Mouse (Mus musculus): ENCODE data around the gene Ptgds.
A peak's percentile ranks its signal among the peaks of the same experiment; 100 is the strongest.

The Ptgds gene

DNA sequence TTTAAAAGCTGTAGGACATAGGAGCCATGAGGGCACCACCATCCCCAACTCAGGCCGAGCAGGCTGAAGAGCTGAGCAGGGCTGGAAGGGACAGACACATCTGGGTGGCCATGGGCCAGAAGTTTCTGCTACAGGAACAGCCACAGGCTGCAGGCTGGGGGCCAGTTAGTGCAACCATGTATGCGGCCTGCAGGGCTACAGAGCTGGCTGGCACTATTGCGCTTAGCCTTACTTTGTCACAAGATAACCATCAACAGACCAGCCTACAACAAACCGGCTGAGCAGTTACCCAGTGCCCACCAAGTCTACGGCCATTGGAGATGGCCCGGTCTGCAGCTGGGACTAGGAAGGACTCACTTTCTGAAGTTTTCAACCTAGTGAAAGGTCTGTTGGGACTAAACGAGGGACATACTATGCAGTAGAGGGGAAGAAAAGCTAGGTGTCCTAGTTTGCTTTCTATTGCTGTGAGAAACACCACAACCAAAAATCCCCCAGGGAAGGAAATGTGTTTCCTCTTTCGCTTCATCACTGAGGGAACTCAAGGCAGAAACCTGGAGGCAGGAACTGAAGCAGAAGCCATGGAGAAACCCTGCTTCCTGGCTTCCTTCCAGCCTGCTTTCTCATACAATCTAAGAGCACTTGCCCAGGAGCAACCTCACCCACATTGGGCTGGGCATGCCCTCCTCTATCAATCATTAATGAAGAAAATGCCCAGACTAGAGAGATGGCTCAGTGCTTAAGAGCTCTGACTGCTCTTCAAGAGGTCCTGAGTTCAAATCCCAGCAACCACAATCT is 18.8 kb downstream of the Ptgds start:
- no peak for DNase-seq (ENCODE audit: low read depth, low spot score)

GRCm38 (mm10) chr2:25442682-25443081 is 27.2 kb downstream of the Ptgds start:
- no peak for DNase-seq (ENCODE audit: low read depth, low spot score)

- DNase-seq (ENCODE audit: low read depth, low spot score) = no peak
Observed at GRCm38 (mm10) chr2:25441067-25441466, 28.8 kb downstream of the Ptgds start.

- DNase-seq (ENCODE audit: low read depth, low spot score) = no peak
Observed at GRCm38 (mm10) chr2:25436286-25436820, 33.5 kb downstream of the Ptgds start.

DNA sequence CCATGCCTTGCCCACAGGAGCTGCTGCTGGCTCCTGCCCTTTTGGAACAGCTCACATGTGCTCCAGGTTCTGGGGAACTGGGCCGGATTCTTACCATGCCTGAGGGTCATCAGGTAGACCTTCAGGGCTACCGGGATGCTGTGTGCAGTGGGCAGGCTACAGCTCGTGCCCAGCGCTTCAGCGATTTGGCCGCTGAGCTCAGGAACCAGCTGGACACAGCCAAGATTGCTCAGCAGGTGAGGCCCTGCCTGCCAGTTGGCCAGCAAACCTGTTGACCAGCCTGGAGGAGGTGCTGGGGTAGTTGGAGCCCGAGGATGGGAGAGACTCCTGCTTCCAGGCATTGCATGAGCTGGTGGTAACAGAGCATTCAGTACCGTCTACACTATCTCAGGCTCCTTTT is 35.6 kb downstream of the Ptgds start:
- no peak for DNase-seq (ENCODE audit: low read depth, low spot score)

GRCm38 (mm10) chr2:25433101-25433500 is 36.7 kb downstream of the Ptgds start:
- DNase-seq (ENCODE audit: low read depth, low spot score) = no peak

DNA sequence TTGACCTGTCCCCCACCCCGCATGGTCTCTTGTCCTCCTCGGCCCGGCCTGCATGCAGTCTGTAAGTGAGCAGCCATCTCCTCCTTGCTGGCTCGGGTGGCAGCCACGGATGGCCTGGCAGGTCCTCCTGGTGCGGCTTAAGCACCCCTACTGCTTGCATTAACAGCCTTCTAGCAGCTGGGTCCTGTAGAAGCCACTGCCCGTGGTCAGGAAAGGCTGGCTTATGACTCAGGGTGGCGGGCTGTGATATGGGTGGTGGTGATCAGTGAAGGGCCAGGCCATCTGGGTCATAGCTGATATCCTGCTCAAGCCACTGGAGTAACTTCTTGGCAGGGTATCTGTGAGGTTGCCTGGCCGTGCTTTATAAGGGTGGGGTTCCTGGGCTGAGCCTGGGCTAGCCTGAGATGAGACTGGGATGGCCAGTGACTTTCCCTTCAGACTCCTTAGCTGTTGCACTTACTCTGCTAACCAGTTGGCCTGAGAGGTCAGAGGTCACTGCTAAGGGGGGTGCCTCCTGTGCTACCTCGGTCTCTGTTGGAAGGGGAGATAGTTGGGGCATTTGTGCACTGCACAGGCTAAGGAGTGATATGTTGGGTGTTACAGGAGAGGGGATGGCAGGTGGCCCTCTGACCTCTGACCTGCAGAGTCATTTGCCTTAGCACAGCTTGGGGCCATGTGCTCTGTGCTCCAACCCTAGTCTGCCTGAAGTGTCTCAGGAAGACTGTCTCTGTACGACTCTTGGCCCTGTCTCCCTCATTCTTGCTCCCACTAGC is 37.3 kb downstream of the Ptgds start:
- DNase-seq (ENCODE audit: low read depth, low spot score) = no peak

GRCm38 (mm10) chr2:25431308-25431855 is 38.5 kb downstream of the Ptgds start:
- DNase-seq (ENCODE audit: low read depth, low spot score) = no peak

DNA sequence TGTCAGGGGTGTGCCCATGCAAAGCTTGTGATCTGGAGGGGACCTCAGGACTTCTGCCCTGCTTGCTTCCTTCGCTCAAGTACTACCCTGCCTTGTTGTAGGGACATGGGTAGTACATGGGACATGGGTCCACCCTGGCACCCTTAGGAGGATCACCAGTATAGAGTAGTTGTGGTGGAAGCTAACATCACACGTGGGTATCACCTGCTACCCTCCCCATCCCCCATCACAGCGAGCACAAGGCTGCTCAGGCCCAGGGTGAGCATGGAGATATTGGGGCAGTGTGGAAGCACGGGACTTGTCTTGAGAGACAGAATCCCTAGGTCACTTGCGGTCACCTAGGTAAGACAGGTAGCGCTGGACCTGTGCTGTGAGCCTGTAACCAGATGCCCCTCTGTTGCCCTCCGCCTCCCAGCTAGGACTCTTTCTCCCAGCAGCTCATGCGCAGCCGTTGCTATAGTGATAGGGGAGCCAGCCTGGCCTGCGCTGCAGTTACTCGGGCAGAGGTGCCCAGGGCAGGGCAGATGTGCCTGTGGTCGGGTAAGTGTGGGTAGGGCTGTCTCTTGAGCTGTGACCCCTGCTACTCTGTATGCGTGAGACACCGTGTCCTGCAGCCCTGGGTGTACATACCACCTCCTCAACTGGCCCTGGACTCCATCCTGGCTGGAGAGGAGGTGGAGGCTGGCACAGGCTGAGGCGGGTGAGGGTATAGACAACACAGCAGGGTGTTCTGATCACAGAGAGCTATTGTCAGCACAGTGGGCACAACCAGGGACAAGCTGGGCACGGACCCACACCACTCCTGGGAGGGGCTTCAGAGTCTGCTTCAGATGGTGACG is 39.2 kb downstream of the Ptgds start:
- DNase-seq (ENCODE audit: low read depth, low spot score) = no peak

- no peak for DNase-seq (ENCODE audit: low read depth, low spot score)
Observed at GRCm38 (mm10) chr2:25429435-25430180, 40.2 kb downstream of the Ptgds start.

DNA sequence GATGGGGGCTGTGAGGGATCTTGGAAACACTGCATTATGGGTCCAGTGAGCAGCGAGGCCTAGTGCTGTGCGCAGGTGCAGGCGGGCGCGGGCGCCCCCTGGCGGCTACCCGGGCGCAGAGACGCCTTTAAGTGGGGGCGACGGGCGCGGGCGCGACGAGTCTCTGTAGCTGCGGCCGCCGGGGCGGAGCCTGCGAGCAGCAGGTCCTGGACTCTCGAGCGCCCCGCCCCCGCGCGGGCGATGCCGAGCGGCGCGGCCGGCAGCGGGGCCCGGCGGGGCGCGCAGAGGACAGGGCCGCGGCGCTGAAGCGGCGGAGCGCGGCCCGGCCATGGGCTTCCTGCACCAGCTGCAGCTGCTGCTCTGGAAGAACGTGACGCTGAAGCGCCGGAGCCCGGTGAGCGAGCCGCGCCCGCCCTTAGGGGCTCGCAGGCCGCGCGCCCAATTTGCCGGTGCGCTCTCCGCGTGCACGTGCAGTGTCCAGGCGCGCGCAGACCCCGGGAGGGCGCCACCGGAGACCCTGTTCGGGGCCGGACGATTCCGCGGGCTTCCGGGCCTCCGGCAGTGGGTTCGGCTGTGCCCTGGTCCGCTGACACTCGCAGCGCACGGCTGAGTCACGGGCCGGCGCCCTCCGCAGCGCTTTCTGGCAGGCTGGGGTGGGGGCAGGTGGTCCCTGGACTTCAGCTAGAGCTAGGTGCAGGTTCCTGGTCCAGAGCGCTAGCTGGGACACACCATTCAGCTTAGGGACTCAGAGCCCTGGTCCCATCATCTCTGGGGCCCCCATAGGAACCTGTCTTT is 41.2 kb downstream of the Ptgds start, which contains the start of gene Abca2:
Abca2 (plus strand) TSS at position 262 of the 795 bp plus-strand sequence.
- DNase-seq (ENCODE audit: low read depth, low spot score) = peak; percentile 96

- DNase-seq (ENCODE audit: low read depth, low spot score) = no peak
Observed at GRCm38 (mm10) chr2:25427256-25427655, 42.6 kb downstream of the Ptgds start.

DNA sequence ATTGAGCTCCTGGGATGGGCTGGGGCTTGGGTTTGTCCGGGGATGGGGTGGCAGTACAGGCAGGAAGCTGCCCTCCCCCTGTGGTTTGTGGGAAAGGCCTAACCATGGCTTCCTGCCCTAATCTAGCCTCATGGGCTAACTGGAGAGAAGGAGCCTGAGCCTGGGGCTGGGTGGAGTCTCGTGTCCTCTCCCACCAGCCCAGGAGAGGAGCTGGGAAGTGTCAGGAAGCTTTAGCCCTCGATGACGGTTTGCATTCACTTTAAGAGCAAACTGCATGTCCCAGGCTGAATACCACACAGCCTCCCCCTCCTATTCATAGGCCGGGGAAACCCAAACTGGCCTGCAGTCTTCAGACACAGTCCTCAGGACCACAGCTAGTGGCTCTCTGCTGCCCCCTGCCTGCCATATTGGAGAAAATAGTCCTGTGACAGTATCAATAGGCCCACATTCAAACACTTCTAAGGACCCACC is 43.1 kb downstream of the Ptgds start:
- DNase-seq (ENCODE audit: low read depth, low spot score) = peak; percentile 91

DNA sequence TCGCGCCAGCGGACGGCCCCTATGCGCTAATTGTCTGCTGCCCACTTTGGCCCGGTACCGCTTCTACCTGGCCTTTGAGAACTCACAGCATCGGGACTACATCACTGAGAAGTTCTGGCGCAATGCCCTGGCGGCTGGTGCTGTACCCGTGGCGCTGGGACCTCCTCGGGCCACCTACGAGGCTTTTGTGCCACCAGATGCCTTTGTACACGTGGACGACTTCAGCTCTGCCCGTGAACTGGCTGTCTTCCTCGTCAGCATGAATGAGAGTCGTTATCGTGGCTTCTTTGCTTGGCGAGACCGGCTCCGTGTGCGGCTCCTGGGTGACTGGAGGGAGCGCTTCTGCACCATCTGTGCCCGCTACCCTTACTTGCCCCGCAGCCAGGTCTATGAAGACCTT is 44.4 kb downstream of the Ptgds start:
- no peak for DNase-seq (ENCODE audit: low read depth, low spot score)

GRCm38 (mm10) chr2:25423626-25424025 is 46.2 kb downstream of the Ptgds start:
- DNase-seq (ENCODE audit: low read depth, low spot score) = no peak

DNA sequence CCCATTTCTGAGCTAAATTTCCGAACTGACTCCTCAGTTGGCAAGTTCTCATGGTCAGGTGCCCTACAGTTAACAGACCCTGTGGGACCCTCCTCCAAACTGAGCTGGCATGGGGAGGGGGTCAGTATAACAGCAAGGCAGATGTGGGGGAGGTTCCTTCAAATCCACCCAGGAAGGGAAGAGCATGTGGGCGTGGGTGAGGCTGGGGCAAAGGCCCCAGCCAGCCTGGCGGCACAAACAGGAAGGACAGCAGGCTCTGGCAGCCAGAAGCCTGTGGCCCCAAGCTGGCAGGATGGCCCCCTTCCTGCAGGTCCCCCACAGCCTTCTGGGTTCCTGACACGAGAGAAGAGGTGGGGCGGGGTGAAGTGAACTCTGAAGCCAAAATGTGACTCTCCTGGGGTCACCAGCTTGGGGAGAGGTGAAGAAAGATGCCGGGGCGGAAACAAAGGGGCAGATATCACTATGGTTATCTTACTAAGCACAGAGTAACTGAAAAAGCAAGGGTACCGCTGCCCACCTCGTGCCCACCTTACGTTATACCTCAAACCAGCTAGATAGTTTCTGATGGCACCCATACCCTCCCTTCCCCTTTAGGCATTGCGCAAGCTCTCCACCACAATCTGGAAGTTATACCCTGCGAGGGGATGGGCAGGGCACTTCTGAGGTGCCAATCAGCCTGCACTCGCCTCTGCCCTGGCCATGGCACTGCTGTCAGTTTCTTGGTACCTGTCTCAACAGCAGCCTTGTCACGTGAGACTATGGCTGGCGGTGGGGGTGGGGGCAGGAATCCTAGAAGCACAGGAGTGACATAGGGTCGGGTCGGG is 47.0 kb downstream of the Ptgds start, which contains the start of gene Fut7:
Fut7 (plus strand) TSS at position 681 of the 824 bp plus-strand sequence.
- DNase-seq (ENCODE audit: low read depth, low spot score) = peak; percentile 76

DNA sequence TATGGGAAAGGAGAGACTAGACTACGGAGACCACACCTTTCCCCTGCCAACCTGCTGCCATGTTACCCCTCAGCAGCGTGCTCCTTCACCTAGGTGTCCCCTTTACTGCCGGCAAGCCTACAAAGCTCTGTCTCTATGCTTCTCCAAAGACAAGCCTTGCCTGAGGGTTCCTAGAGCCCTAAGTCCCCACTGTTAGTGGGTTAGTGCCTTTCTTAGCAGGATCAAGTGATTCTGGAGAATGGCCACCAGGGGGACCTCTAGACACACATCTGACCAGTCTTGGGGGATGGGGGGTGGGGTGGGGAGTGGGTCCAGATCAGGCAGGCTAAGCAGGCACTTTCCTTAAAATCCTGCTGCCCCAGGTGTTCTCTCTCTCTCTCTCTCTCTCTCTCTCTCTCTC is 48.0 kb downstream of the Ptgds start:
- DNase-seq (ENCODE audit: low read depth, low spot score) = peak; percentile 86

GRCm38 (mm10) chr2:25417426-25417825 is 52.4 kb downstream of the Ptgds start:
- no peak for DNase-seq (ENCODE audit: low read depth, low spot score)

All from CD4-positive, CD25-positive, alpha-beta regulatory T cell, adult 2 months (primary cell).